Mouse (Mus musculus): Measurements from ENCODE around the gene Cyb561a3. TPM values are rescaled to one million over a fixed set of nuclear protein-coding genes. Genes with fewer than 3 reads are reported as not detected.
"Not testable (repeated sequence)": the region's sequence is repeated elsewhere in the genome, so short reads cannot be mapped to it uniquely, and the experiment has no call there.

Cyb561a3 gene
- 14.9 and 18.5 TPM in 2 replicates for polyA plus RNA-seq (2014; fragmentation: Nextera tagmentation; extraction: Ambion mirVana)

GRCm38 (mm10) chr19:10576690-10577561 lies at the start of gene Cyb561a3, which contains the start of gene Tmem138:
Gene Cyb561a3 (plus strand): TSS chr19:10577172.
Gene Tmem138 (minus strand): TSS chr19:10577362.
- H3K4me1 ChIP-seq (replicated peaks; ENCODE audit: control insufficient read depth, insufficient read depth, low read length) = peaks cover 4% of the 10 kb centered on the region; the same call in 1 of the 2 replicates
- peak; percentile 95 for ATAC-seq (replicated peaks; ENCODE audit: low FRiP score)
- peak within 1 kb of the TSS; percentile 74 for H3K27ac ChIP-seq (ENCODE audit: low read depth, low read length)
- peaks cover 17% of the 10 kb centered on the region for H3K36me3 ChIP-seq (ENCODE audit: control insufficient read depth, insufficient read depth, low read length)
- peak; percentile 94 for DNase-seq (ENCODE audit: low spot score)
- no peaks in the 10 kb centered on the region for H3K9me3 ChIP-seq (ENCODE audit: control insufficient read depth, low read length)
- H3K9ac ChIP-seq (ENCODE audit: low read depth, low read length) = peak within 1 kb of the TSS; percentile 84
- H3K4me3 ChIP-seq (ENCODE audit: low read depth, low read length) = peak within 1 kb of the TSS; percentile 74
- under 1% methylated on average over 44 of the region's 44 CpGs for WGBS
- H3K27me3 ChIP-seq (replicated peaks; ENCODE audit: control insufficient read depth, insufficient read depth, low read length) = no peaks in the 10 kb centered on the region
- peak within 1 kb of the TSS; percentile 83 for H3K4me2 ChIP-seq

GRCm38 (mm10) chr19:10530082-10530481 lies 46.9 kb upstream of the Cyb561a3 start:
- Histone ChIP-seq H3K27ac (ENCODE audit: low read depth, low read length) (no peak overlapping the region), H3K36me3 (ENCODE audit: control insufficient read depth, insufficient read depth, low read length) (peaks cover 24% of the 10 kb centered on the region), H3K9ac (ENCODE audit: low read depth, low read length) (no peak overlapping the region), H3K4me1 (replicated peaks; ENCODE audit: control insufficient read depth, insufficient read depth, low read length) (peaks cover 12% of the 10 kb centered on the region), H3K4me2 (no peak overlapping the region), H3K9me3 (ENCODE audit: control insufficient read depth, low read length) (no peaks in the 10 kb centered on the region), H3K27me3 (replicated peaks; ENCODE audit: control insufficient read depth, insufficient read depth, low read length) (no peaks in the 10 kb centered on the region), H3K4me3 (ENCODE audit: low read depth, low read length) (no peak overlapping the region)
- no peak for DNase-seq (ENCODE audit: low spot score)
- no peak for ATAC-seq (replicated peaks; ENCODE audit: low FRiP score)
- WGBS = 98% methylated on average over 1 of the region's 1 CpGs

GRCm38 (mm10) chr19:10539454-10539853 lies 37.5 kb upstream of the Cyb561a3 start:
- Histone ChIP-seq H3K4me2 (no peak overlapping the region), H3K4me1 (replicated peaks; ENCODE audit: control insufficient read depth, insufficient read depth, low read length) (no peaks in the 10 kb centered on the region), H3K36me3 (ENCODE audit: control insufficient read depth, insufficient read depth, low read length) (peaks cover 62% of the 10 kb centered on the region), H3K4me3 (ENCODE audit: low read depth, low read length) (no peak overlapping the region), H3K9ac (ENCODE audit: low read depth, low read length) (no peak overlapping the region), H3K27ac (ENCODE audit: low read depth, low read length) (0 out of 2 replicates have a peak overlapping the region, but pooled peaks have one; percentile 25), H3K27me3 (replicated peaks; ENCODE audit: control insufficient read depth, insufficient read depth, low read length) (no peaks in the 10 kb centered on the region), H3K9me3 (ENCODE audit: control insufficient read depth, low read length) (no peaks in the 10 kb centered on the region)
- WGBS = 63% methylated on average over 5 of the region's 5 CpGs
- DNase-seq (ENCODE audit: low spot score) (no peak), ATAC-seq (replicated peaks; ENCODE audit: low FRiP score) (peak; percentile 89)

- Histone ChIP-seq H3K36me3 (ENCODE audit: control insufficient read depth, insufficient read depth, low read length) (peaks cover 5% of the 10 kb centered on the region), H3K9ac (ENCODE audit: low read depth, low read length) (peak within 1 kb of the TSS; percentile 75), H3K4me2 (peak within 1 kb of the TSS; percentile 92), H3K4me3 (ENCODE audit: low read depth, low read length) (peak within 1 kb of the TSS; percentile 67), H3K9me3 (ENCODE audit: control insufficient read depth, low read length) (no peaks in the 10 kb centered on the region), H3K27me3 (replicated peaks; ENCODE audit: control insufficient read depth, insufficient read depth, low read length) (no peaks in the 10 kb centered on the region), H3K4me1 (replicated peaks; ENCODE audit: control insufficient read depth, insufficient read depth, low read length) (peaks cover 8% of the 10 kb centered on the region), H3K27ac (ENCODE audit: low read depth, low read length) (peak within 1 kb of the TSS; percentile 42)
- WGBS = 2% methylated on average over 43 of the region's 43 CpGs
- peak; percentile 98 for ATAC-seq (replicated peaks; ENCODE audit: low FRiP score)
- DNase-seq (ENCODE audit: low spot score) = peak; percentile 80
Observed at GRCm38 (mm10) chr19:10555624-10556510, 21.1 kb upstream of the Cyb561a3 start, which contains the start of gene Tmem216. Gene Tmem216 (minus strand): TSS chr19:10556238.

- 0 out of 2 replicates have a peak, but pooled peaks cover 3% of the 10 kb centered on the region for H3K36me3 ChIP-seq (ENCODE audit: control insufficient read depth, insufficient read depth, low read length)
- H3K4me1 ChIP-seq (replicated peaks; ENCODE audit: control insufficient read depth, insufficient read depth, low read length) = peaks cover 10% of the 10 kb centered on the region
- ATAC-seq (replicated peaks; ENCODE audit: low FRiP score) (no peak), DNase-seq (ENCODE audit: low spot score) (no peak)
- no peaks in the 10 kb centered on the region for H3K9me3 ChIP-seq (ENCODE audit: control insufficient read depth, low read length)
- no peak overlapping the region for H3K9ac ChIP-seq (ENCODE audit: low read depth, low read length)
- 48% methylated on average over 2 of the region's 2 CpGs for WGBS
- no peak overlapping the region for H3K27ac ChIP-seq (ENCODE audit: low read depth, low read length)
- H3K4me2 ChIP-seq = no peak overlapping the region
- H3K4me3 ChIP-seq (ENCODE audit: low read depth, low read length) = no peak overlapping the region
- H3K27me3 ChIP-seq (replicated peaks; ENCODE audit: control insufficient read depth, insufficient read depth, low read length) = no peaks in the 10 kb centered on the region
Observed at GRCm38 (mm10) chr19:10557001-10557400, 20.0 kb upstream of the Cyb561a3 start.

GRCm38 (mm10) chr19:10557430-10557829 lies 19.5 kb upstream of the Cyb561a3 start:
- Histone ChIP-seq H3K9me3 (ENCODE audit: control insufficient read depth, low read length) (no peaks in the 10 kb centered on the region), H3K4me1 (replicated peaks; ENCODE audit: control insufficient read depth, insufficient read depth, low read length) (peaks cover 11% of the 10 kb centered on the region), H3K4me2 (no peak overlapping the region), H3K4me3 (ENCODE audit: low read depth, low read length) (no peak overlapping the region), H3K9ac (ENCODE audit: low read depth, low read length) (no peak overlapping the region), H3K36me3 (ENCODE audit: control insufficient read depth, insufficient read depth, low read length) (0 out of 2 replicates have a peak, but pooled peaks cover 2% of the 10 kb centered on the region), H3K27me3 (replicated peaks; ENCODE audit: control insufficient read depth, insufficient read depth, low read length) (no peaks in the 10 kb centered on the region), H3K27ac (ENCODE audit: low read depth, low read length) (no peak overlapping the region)
- ATAC-seq (replicated peaks; ENCODE audit: low FRiP score) = no peak
- WGBS = 66% methylated on average over 2 of the region's 2 CpGs
- no peak for DNase-seq (ENCODE audit: low spot score)

- peaks cover 11% of the 10 kb centered on the region for H3K4me1 ChIP-seq (replicated peaks; ENCODE audit: control insufficient read depth, insufficient read depth, low read length)
- WGBS = 65% methylated on average over 4 of the region's 4 CpGs
- not testable (repeated sequence) for H3K36me3 ChIP-seq (ENCODE audit: control insufficient read depth, insufficient read depth, low read length); H3K9me3 ChIP-seq (ENCODE audit: control insufficient read depth, low read length); H3K9ac ChIP-seq (ENCODE audit: low read depth, low read length); H3K27me3 ChIP-seq (replicated peaks; ENCODE audit: control insufficient read depth, insufficient read depth, low read length); H3K4me3 ChIP-seq (ENCODE audit: low read depth, low read length); H3K4me2 ChIP-seq; ATAC-seq (replicated peaks; ENCODE audit: low FRiP score); H3K27ac ChIP-seq (ENCODE audit: low read depth, low read length); DNase-seq (ENCODE audit: low spot score)
Observed at GRCm38 (mm10) chr19:10557837-10558375, 19.1 kb upstream of the Cyb561a3 start.

GRCm38 (mm10) chr19:10560108-10560507 lies 16.9 kb upstream of the Cyb561a3 start:
- Histone ChIP-seq H3K4me3 (ENCODE audit: low read depth, low read length) (no peak overlapping the region), H3K4me1 (replicated peaks; ENCODE audit: control insufficient read depth, insufficient read depth, low read length) (peaks cover 6% of the 10 kb centered on the region), H3K27ac (ENCODE audit: low read depth, low read length) (no peak overlapping the region), H3K36me3 (ENCODE audit: control insufficient read depth, insufficient read depth, low read length) (no peaks in the 10 kb centered on the region), H3K9me3 (ENCODE audit: control insufficient read depth, low read length) (no peaks in the 10 kb centered on the region), H3K4me2 (no peak overlapping the region), H3K27me3 (replicated peaks; ENCODE audit: control insufficient read depth, insufficient read depth, low read length) (no peaks in the 10 kb centered on the region), H3K9ac (ENCODE audit: low read depth, low read length) (no peak overlapping the region)
- DNase-seq (ENCODE audit: low spot score) = no peak
- WGBS = 47% methylated on average over 5 of the region's 5 CpGs
- ATAC-seq (replicated peaks; ENCODE audit: low FRiP score) = no peak
